ENCODE assay signal across 8 mouse cellular contexts in genomic region chr15:80011778-80012526, GRCm38 (mm10). TPM values are rescaled to one million over a fixed set of nuclear protein-coding genes. Genes with fewer than 3 reads are reported as not detected.
DNase-seq lines count a peak whose midpoint lies in the region; ATAC-seq and TF ChIP-seq lines count a peak whose summit lies in the region.

No protein-coding gene starts in this region.

- peak; percentile 72 for DNase-seq in CD4-positive helper T cell, adult 2 months (ENCODE audit: low read depth, low spot score)
- DNase-seq in adrenal gland, postnatal 14 days = peak; percentile 74
- peak; percentile 89 to 90 for DNase-seq in left cerebral cortex, adult 2 months (ENCODE audit: extremely low spot score in 1 of 2, low spot score in 2 of 2)
- DNase-seq in midbrain, embryonic 10.5 days (ENCODE audit: low spot score) = peak; percentile 19
- DNase-seq in splenic B cell, adult 2 months (ENCODE audit: low read depth, low spot score) = peak; percentile 13
- no peak for DNase-seq in urinary bladder, postnatal 14 days (ENCODE audit: low spot score)

- 2% methylated on average over 51 of the region's 56 CpGs for WGBS in hindbrain, embryonic 16.5 days
- 1% methylated on average over 50 of the region's 56 CpGs for WGBS in midbrain, embryonic 10.5 days

- peak; percentile 29; the same call in 1 of the 2 replicates for TF ChIP-seq CTCF in embryonic fibroblast, embryonic 13.5 days (IDR thresholded peaks at IDR 0.05; ENCODE audit: borderline replicate concordance, insufficient read depth, low read length)
- TF ChIP-seq CTCF in left cerebral cortex, adult 2 months (IDR thresholded peaks at IDR 0.05) = peak; percentile 28

- H3K9ac ChIP-seq in hindbrain, embryonic 16.5 days (ENCODE audit: low read depth, low read length) = peak overlapping the region; percentile 93

- no peaks in the 10 kb centered on the region for H3K4me1 ChIP-seq in embryonic fibroblast, embryonic 13.5 days (ENCODE audit: control insufficient read depth, insufficient read depth, low read length)
- peaks cover 29% of the 10 kb centered on the region for H3K4me1 ChIP-seq in hindbrain, embryonic 16.5 days (ENCODE audit: control insufficient read depth, insufficient read depth, low read depth, low read length)
- peaks cover 36% of the 10 kb centered on the region for H3K4me1 ChIP-seq in midbrain, embryonic 10.5 days

- no peaks in the 10 kb centered on the region for H3K9me3 ChIP-seq in hindbrain, embryonic 16.5 days (ENCODE audit: control insufficient read depth, low read length)
- no peaks in the 10 kb centered on the region for H3K9me3 ChIP-seq in midbrain, embryonic 10.5 days (replicated peaks)

- H3K4me3 ChIP-seq in embryonic fibroblast, embryonic 13.5 days (ENCODE audit: insufficient read depth, low read length) = 0 out of 2 replicates have a peak overlapping the region, but pooled peaks have one; percentile 12
- H3K4me3 ChIP-seq in hindbrain, embryonic 16.5 days (ENCODE audit: low read length) = peak overlapping the region; percentile 73
- peak overlapping the region; percentile 80 for H3K4me3 ChIP-seq in left cerebral cortex, adult 2 months
- peak overlapping the region; percentile 79 for H3K4me3 ChIP-seq in midbrain, embryonic 10.5 days

- peaks cover 18% of the 10 kb centered on the region for H3K27me3 ChIP-seq in hindbrain, embryonic 16.5 days (replicated peaks; ENCODE audit: control insufficient read depth, insufficient read depth, low read length)
- peaks cover 80% of the 10 kb centered on the region for H3K27me3 ChIP-seq in midbrain, embryonic 10.5 days (ENCODE audit: low read depth, poor library complexity, severe bottlenecking)
- no peaks in the 10 kb centered on the region; the same call in 1 of the 2 replicates for H3K27me3 ChIP-seq in splenic B cell, adult 2 months (ENCODE audit: control insufficient read depth, insufficient read depth, low read length, poor library complexity, severe bottlenecking)

- peak overlapping the region; percentile 92 for H3K4me2 ChIP-seq in hindbrain, embryonic 16.5 days (ENCODE audit: low read length)

- ATAC-seq in hindbrain, embryonic 16.5 days = peak; percentile 73

- H3K27ac ChIP-seq in embryonic fibroblast, embryonic 13.5 days (ENCODE audit: insufficient read depth, low read length) = no peak overlapping the region
- H3K27ac ChIP-seq in hindbrain, embryonic 16.5 days (ENCODE audit: low read depth, low read length) = peak overlapping the region; percentile 84
- H3K27ac ChIP-seq in left cerebral cortex, adult 2 months = peak overlapping the region; percentile 91
- peak overlapping the region; percentile 86 for H3K27ac ChIP-seq in midbrain, embryonic 10.5 days (replicated peaks)

- TF ChIP-seq POLR2A in embryonic fibroblast, embryonic 13.5 days (IDR thresholded peaks at IDR 0.05; ENCODE audit: low read depth, low read length) = no peak

- H3K36me3 ChIP-seq in hindbrain, embryonic 16.5 days (ENCODE audit: control insufficient read depth, insufficient read depth, low read length) = no peaks in the 10 kb centered on the region
- H3K36me3 ChIP-seq in midbrain, embryonic 10.5 days = no peaks in the 10 kb centered on the region
- H3K36me3 ChIP-seq in splenic B cell, adult 2 months (ENCODE audit: control insufficient read depth, insufficient read depth, low read length, poor library complexity, severe bottlenecking) = no peaks in the 10 kb centered on the region

- intact Hi-C loops in left cerebral cortex, adult 2 months (cut with DNase I) = loop anchor here (2.0 to 5.0 kb wide), 5 partner anchors 61 to 325 kb away; partner anchors contain the start of genes Cbx6, Josd1 and Npcd

RNA-seq across cellular contexts. Expression of gene Pdgfb, which starts 2.8 kb away (rescaled TPM):
- 43.0 and 49.3 TPM in 2 replicates for total RNA-seq in adrenal gland, postnatal 14 days (2021)
- polyA plus RNA-seq in embryonic fibroblast, embryonic 13.5 days (2011; ENCODE audit: insufficient read length, low read depth, missing spikeins) = 0.70 and 1.0 TPM in 2 replicates
- polyA plus RNA-seq in hindbrain, embryonic 16.5 days (2015; fragmentation: Nextera tagmentation; extraction: Ambion mirVana) = 6.7 and 8.0 TPM in 2 replicates
- 10 to 100 TPM; 32.7 to 41.7 TPM for total RNA-seq in left cerebral cortex, adult 2 months (2021)
- 1.4 and 1.7 TPM in 2 replicates for polyA plus RNA-seq in midbrain, embryonic 10.5 days (2016; fragmentation: Nextera tagmentation; extraction: Ambion mirVana)

RNA-seq across cellular contexts. Expression of gene Cbx7, which starts 41.0 kb away (rescaled TPM):
- total RNA-seq in adrenal gland, postnatal 14 days (2021) = 7.2 and 12.8 TPM in 2 replicates
- polyA plus RNA-seq in embryonic fibroblast, embryonic 13.5 days (2011; ENCODE audit: insufficient read length, low read depth, missing spikeins) = 0.90 and 1.4 TPM in 2 replicates
- polyA plus RNA-seq in hindbrain, embryonic 16.5 days (2015; fragmentation: Nextera tagmentation; extraction: Ambion mirVana) = 4.7 and 5.2 TPM in 2 replicates
- total RNA-seq in left cerebral cortex, adult 2 months (2021) = 10 to 100 TPM; 52.3 to 52.6 TPM
- 2.9 and 3.5 TPM in 2 replicates for polyA plus RNA-seq in midbrain, embryonic 10.5 days (2016; fragmentation: Nextera tagmentation; extraction: Ambion mirVana)

Comparison
In these comparisons a context has a peak if more than half of its experiments do, and no peak if none do; other contexts are left out.
1. H3K4me3 ChIP-seq: peak in every context shown above with its lines; median percentile 80 in left cerebral cortex, adult 2 months; 79 in midbrain, embryonic 10.5 days; 73 in hindbrain, embryonic 16.5 days; 12 in embryonic fibroblast, embryonic 13.5 days.